Mouse (Mus musculus): ENCODE data around the gene Cnot2.

Gene Cnot2

GRCm38 (mm10) chr10:116562731-116563480 lies 18.4 kb downstream of the Cnot2 start:
- in situ Hi-C loops (cut with MboI, MseI), result no loop called here

GRCm38 (mm10) chr10:116562210-116562609 lies 19.1 kb downstream of the Cnot2 start:
- in situ Hi-C loops (cut with MboI, MseI), result no loop called here

GRCm38 (mm10) chr10:116559171-116559570 lies 22.1 kb downstream of the Cnot2 start:
- in situ Hi-C loops (cut with MboI, MseI), result loop anchor here (10.0 kb wide), 2 partner anchors 346 to 1306 kb away; no protein-coding TSS in a partner anchor

GRCm38 (mm10) chr10:116557166-116557565 lies 24.1 kb downstream of the Cnot2 start:
- in situ Hi-C loops (cut with MboI, MseI), result loop anchor here (10.0 kb wide), 2 partner anchors 348 to 1308 kb away; no protein-coding TSS in a partner anchor

GRCm38 (mm10) chr10:116554434-116554833 lies 26.9 kb downstream of the Cnot2 start:
- in situ Hi-C loops (cut with MboI, MseI), result loop anchor here (10.0 kb wide), 2 partner anchors 350 to 1310 kb away; no protein-coding TSS in a partner anchor

GRCm38 (mm10) chr10:116547958-116548357 lies 33.4 kb downstream of the Cnot2 start:
- in situ Hi-C loops (cut with MboI, MseI), result no loop called here

- in situ Hi-C loops (cut with MboI, MseI), result no loop called here
These were observed 35.1 kb downstream of the Cnot2 start for GRCm38 (mm10) chr10:116546177-116546576.

GRCm38 (mm10) chr10:116543061-116543460 lies 38.2 kb downstream of the Cnot2 start:
- in situ Hi-C loops (cut with MboI, MseI), result no loop called here

- in situ Hi-C loops (cut with MboI, MseI), result no loop called here
These were observed 40.6 kb downstream of the Cnot2 start for GRCm38 (mm10) chr10:116540750-116541149.

- in situ Hi-C loops (cut with MboI, MseI), result no loop called here
These were observed 43.8 kb downstream of the Cnot2 start for GRCm38 (mm10) chr10:116537495-116537894.

GRCm38 (mm10) chr10:116534278-116534677 lies 47.0 kb downstream of the Cnot2 start:
- in situ Hi-C loops (cut with MboI, MseI), result no loop called here

- in situ Hi-C loops (cut with MboI, MseI), result no loop called here
These were observed 48.8 kb downstream of the Cnot2 start for GRCm38 (mm10) chr10:116532561-116532960.

- in situ Hi-C loops (cut with MboI, MseI), result no loop called here
These were observed 50.2 kb downstream of the Cnot2 start for GRCm38 (mm10) chr10:116531063-116531462.

GRCm38 (mm10) chr10:116519588-116519987 lies 61.7 kb downstream of the Cnot2 start:
- in situ Hi-C loops (cut with MboI, MseI), result no loop called here

- in situ Hi-C loops (cut with MboI, MseI), result no loop called here
These were observed 65.7 kb downstream of the Cnot2 start for GRCm38 (mm10) chr10:116515590-116515989.

- in situ Hi-C loops (cut with MboI, MseI), result no loop called here
These were observed 66.2 kb downstream of the Cnot2 start for GRCm38 (mm10) chr10:116515158-116515557.

GRCm38 (mm10) chr10:116513254-116513635 lies 68.1 kb downstream of the Cnot2 start:
- in situ Hi-C loops (cut with MboI, MseI), result no loop called here

GRCm38 (mm10) chr10:116512521-116513253 lies 68.6 kb downstream of the Cnot2 start:
- in situ Hi-C loops (cut with MboI, MseI), result no loop called here

GRCm38 (mm10) chr10:116505303-116506014 lies 75.9 kb downstream of the Cnot2 start:
- in situ Hi-C loops (cut with MboI, MseI), result no loop called here

GRCm38 (mm10) chr10:116492768-116493167 lies 88.5 kb downstream of the Cnot2 start:
- in situ Hi-C loops (cut with MboI, MseI), result no loop called here

- in situ Hi-C loops (cut with MboI, MseI), result no loop called here
These were observed 94.2 kb downstream of the Cnot2 start for GRCm38 (mm10) chr10:116486895-116487747.
